Mouse (Mus musculus) C2C12 (cell line): ENCODE measurements around the gene Gm9732. TPM values are rescaled to one million over a fixed set of nuclear protein-coding genes. Genes with fewer than 3 reads are reported as not detected.
"Not testable (repeated sequence)": the region's sequence is repeated elsewhere in the genome, so short reads cannot be mapped to it uniquely, and the experiment has no call there.

ENCODE experiments used
- H3K27me3 ChIP-seq: one replicate; pipeline ENCODE4 v1.6.1; 2011; ENCODE audit not compliant: control insufficient read depth, insufficient read depth, insufficient read length
- H3K36me3 ChIP-seq: one replicate; pipeline ENCODE4 v1.6.1; 2011; ENCODE audit not compliant: control insufficient read depth, insufficient read depth
- H3K4me3 ChIP-seq: one replicate; pipeline ENCODE4 v1.5.1; 2011; ENCODE audit warnings: mild to moderate bottlenecking, control low read depth; ENCODE audit not compliant: poor library complexity, insufficient read depth, severe bottlenecking
- H3K79me2 ChIP-seq: one replicate; pipeline ENCODE4 v1.6.1; 2011; ENCODE audit not compliant: control insufficient read depth, insufficient read depth
- H3K79me3 ChIP-seq: one replicate; pipeline ENCODE4 v1.6.1; 2011; ENCODE audit warnings: low read depth, control low read depth
- H3ac ChIP-seq: one replicate; pipeline ENCODE3; 2011; ENCODE audit warnings: low read depth; ENCODE audit not compliant: control insufficient read depth, insufficient read length
- polyA plus RNA-seq: library from polyadenylated mRNA; unstranded; fragments of >200 nt; fragmentation: generic; extraction: Trizol; gene quantifications from one replicate; pipeline ENCODE4 v1.2.1, GENCODE M21; 2012; ENCODE audit warnings: missing spikeins

Gm9732 gene
- polyA plus RNA-seq, 1 experiment = 11.6 TPM

DNA sequence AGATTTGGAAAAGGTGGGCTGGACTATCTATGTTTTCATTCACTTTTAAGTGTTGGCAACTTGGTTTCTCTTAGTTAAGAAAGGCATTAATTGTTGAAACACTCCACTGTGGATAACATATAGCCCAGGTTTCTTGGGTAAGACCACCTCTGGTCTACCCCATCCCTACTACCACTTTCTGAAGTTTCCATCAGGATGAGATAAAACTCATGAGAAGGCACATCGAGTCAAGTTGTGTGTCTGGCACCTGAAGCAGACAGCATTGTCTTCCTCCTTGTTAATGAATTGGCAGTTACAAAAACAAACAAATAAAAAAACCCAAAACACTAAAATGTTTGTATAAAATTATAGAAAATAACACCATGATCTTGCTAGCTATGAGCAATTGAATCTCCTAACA, 916 bp downstream of the Gm9732 start:
- H3K79me2 ChIP-seq, H3ac ChIP-seq, H3K79me3 ChIP-seq, H3K27me3 ChIP-seq, H3K4me3 ChIP-seq, H3K36me3 ChIP-seq: not testable (repeated sequence)

DNA sequence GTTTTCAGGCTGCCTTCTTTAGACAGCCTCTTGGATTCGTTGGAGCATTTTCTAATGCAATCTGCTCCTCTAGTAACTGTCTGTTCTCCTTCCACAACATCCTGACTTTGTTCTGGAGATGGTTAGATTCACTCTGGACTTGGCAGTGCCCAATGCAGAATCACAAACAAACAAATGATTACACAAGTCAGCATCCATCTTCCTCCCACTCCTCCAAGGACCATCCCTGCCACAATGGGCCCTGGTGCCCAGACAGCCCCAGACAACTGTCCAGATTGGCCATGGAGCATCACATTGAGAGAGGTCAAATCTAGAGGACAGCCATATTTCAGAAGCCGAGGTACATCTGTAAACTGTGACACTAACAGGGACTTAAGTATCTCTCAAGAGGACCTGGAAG, 2.6 kb downstream of the Gm9732 start:
- H3K36me3 ChIP-seq, H3ac ChIP-seq, H3K27me3 ChIP-seq, H3K4me3 ChIP-seq, H3K79me2 ChIP-seq, H3K79me3 ChIP-seq: not testable (repeated sequence)

DNA sequence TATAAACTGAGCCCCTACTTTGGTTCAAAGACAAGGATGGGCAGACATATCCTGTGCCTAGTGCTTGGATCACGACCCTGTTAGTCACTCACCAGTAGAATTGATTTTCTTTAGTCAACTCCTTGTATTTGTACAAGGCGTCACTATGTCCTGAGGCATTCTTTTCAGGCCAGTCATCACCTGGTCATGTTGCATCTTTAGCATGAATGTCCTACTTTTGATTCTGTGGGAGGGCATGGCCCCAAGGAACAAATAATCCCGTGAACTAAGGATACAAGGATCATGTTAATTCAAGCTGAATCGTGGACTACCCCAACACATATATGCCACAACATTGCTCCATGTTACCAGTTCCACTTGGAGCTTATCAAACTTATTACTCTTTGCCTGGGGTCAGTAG, 3.3 kb downstream of the Gm9732 start:
- H3K79me2 ChIP-seq, H3K79me3 ChIP-seq, H3ac ChIP-seq, H3K27me3 ChIP-seq, H3K36me3 ChIP-seq, H3K4me3 ChIP-seq: not testable (repeated sequence)

DNA sequence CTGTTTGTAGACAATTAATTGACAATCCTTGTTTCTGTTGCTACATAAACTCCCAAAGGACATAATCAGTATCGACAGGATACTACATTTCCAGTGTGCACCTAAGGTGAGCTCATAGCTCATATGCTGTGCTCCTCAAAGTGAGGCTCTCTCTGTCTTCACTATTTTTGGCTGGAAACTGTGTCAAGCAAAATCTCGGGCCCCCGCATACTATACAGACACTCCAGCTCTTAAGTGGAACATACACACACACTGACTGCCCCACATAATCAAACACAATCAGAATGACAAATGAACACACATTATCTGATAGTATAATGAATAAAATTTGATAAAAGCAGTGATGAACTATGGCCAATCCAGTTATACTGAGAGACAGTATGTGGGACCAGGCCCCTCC, 3.8 kb downstream of the Gm9732 start:
- H3K27me3 ChIP-seq, H3K36me3 ChIP-seq, H3ac ChIP-seq, H3K79me2 ChIP-seq, H3K79me3 ChIP-seq, H3K4me3 ChIP-seq: not testable (repeated sequence)

DNA sequence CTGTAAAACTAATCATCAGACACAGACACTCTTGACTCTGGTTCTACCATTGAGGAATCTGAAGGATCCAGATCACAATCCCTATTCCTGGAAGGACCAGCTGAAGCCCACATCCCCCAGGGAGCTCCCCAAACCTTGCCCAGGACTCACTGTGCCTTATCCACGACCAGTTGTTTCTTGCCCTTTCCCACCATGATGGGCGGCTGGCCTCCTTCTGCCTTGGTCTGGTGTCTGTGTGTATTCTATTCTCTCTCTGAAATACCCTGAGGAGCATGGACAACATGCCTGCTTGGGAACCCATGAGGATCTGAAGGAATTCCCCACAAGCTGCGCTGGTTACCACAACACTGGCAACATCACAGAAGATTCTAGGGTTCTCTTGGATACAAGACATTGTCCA, 18.7 kb downstream of the Gm9732 start, which contains the start of gene Gm8127:
Gene Gm8127, minus strand, starts transcription at position 330 of the 400 bp plus-strand sequence.
- H3ac ChIP-seq, H3K79me3 ChIP-seq, H3K4me3 ChIP-seq, H3K36me3 ChIP-seq, H3K79me2 ChIP-seq, H3K27me3 ChIP-seq: not testable (repeated sequence)

DNA sequence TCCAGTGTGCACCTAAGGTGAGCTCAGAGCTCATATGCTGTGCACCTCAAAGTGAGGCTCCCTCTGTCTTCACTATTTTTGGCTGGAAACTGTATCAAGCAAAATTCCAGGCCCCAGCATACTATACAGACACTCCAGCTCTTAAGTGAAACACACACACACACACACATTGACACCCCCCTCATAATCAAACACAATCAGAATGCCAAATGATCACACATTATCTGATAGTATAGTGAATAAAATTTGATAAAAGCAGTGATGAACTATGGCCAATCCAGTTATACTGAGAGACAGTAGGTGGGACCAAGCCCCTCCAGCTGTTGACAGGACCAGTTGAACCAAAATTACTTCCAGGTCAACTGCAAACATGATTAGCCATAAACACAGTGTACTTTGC, 44.7 kb downstream of the Gm9732 start:
- H3K79me3 ChIP-seq, H3K79me2 ChIP-seq, H3K4me3 ChIP-seq, H3ac ChIP-seq, H3K27me3 ChIP-seq, H3K36me3 ChIP-seq: not testable (repeated sequence)

DNA sequence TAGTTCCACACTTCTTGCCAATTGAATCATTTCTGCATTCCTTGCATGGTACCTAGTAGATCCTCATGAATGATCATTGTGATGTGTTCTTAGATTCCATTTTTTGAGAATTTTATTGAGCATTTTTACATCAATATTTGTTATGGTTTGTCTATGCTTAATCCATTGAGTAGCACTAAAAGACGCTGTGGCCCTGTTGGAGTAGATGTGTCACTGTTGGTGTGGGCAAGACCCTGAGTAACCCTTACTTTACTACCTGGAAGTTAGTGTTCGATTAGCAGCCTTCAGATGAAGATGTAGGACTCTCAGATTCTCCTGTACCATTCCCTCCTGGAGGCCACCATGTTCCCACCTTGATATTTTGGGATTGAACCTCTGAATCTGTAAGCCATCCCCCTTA, 53.8 kb downstream of the Gm9732 start:
- not testable (repeated sequence) for H3K27me3 ChIP-seq, H3K4me3 ChIP-seq, H3K79me3 ChIP-seq, H3ac ChIP-seq, H3K79me2 ChIP-seq, H3K36me3 ChIP-seq

DNA sequence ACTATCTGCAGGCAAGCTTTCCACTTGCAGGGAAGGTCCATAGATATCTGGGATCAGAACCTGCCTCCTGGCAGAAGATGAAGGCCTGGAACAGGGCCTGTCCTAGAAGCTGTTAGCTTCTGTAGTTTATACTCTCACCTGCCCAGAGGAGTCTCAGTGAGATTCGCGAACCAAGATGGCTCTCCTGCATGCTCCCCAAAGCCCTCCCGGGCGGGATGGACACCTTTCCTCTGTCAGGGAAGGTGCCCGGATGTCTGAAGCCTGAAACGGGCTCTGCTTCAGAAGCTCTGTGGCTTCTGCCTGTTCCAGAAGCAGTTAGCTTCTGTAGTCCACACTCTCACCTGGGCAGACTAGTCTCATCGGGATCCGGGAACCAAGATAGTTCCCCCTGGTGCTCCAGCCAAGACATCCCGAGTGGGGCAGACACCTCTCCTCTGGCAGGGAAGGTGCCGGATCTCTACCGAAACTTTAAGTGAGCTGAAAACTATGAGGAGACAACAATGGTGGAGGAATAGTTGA, 56.6 kb downstream of the Gm9732 start:
- not testable (repeated sequence) for H3K79me2 ChIP-seq, H3K79me3 ChIP-seq, H3K27me3 ChIP-seq, H3K4me3 ChIP-seq, H3K36me3 ChIP-seq, H3ac ChIP-seq

DNA sequence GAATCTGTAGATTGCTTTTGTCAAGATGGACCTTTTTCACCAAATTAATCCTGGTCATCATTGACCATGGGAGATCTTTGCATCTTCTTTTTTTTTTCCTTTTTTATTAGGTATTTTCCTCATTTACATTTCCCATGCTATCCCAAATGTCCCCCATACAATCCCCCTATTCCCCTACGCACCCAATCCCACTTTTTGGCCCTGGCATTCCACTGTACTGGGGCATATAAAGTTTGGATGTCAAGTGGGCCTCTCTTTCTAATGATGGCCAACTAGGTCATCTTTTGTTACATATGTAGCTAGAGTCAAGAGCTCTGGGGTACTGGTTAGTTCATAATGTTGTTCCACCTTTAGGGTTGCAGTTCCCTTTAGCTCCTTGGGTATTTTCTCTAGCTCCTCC, 62.8 kb downstream of the Gm9732 start:
- not testable (repeated sequence) for H3K4me3 ChIP-seq, H3ac ChIP-seq, H3K79me2 ChIP-seq, H3K27me3 ChIP-seq, H3K36me3 ChIP-seq, H3K79me3 ChIP-seq

DNA sequence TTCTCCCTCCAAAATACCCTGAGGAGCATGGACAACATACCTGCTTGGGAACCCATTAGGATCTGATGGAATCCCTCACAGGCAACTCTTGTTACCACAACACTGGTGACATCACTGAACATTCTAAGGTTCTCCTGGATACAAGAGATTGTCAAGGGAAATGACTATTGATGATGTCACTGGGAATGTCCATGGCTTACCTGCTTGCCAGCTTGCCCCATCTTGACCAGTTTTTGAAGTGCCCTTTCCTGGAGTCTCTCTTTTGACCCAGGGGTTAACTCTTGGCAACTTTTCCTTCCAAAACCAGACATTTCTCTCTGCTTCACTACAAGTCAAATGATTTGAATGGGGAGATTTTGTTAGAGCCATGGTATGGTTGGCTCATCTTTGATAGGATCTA, 72.9 kb downstream of the Gm9732 start, which contains the start of gene 1700001F09Rik:
Gene 1700001F09Rik, minus strand, starts transcription at position 101 of the 400 bp plus-strand sequence.
- H3K79me3 ChIP-seq, H3ac ChIP-seq, H3K36me3 ChIP-seq, H3K27me3 ChIP-seq, H3K4me3 ChIP-seq, H3K79me2 ChIP-seq: not testable (repeated sequence)

DNA sequence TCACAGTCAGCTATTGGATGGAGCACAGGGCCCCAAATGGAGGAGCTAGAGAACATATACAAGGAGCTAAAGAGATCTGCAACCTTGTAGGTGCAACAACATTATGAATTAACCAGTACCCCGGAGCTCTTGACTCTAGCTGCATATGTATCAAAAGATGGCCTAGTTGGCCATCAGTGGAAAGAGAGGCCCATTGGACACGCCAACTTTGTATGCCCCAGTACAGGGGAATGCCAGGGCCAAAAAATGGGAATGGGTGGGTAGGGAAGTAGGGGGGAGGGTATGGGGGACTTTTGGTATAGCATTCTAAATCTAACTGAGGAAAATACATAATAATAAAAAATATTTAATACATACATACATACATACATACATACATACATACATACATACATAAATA, 78.1 kb downstream of the Gm9732 start:
- H3K27me3 ChIP-seq, H3K79me2 ChIP-seq, H3K79me3 ChIP-seq, H3K4me3 ChIP-seq, H3ac ChIP-seq, H3K36me3 ChIP-seq: not testable (repeated sequence)
